Mouse (Mus musculus): ENCODE measurements at regions not wholly inside any gene's neighbourhood (a gene's known extent, or its start where the extent isn't known, plus 50 kb on each side); places are given as distances from the start of the nearest gene placed in this dataset.

- no peaks in the 10 kb centered on the region for H3K4me1 ChIP-seq
- no peaks in the 10 kb centered on the region for H3K36me3 ChIP-seq (replicated peaks; ENCODE audit: low read length)
- no peak overlapping the region for H3K4me3 ChIP-seq (replicated peaks)
- H3K9me3 ChIP-seq: peaks cover 9% of the 10 kb centered on the region; the same call in 1 of the 2 replicates
- peaks cover 49% of the 10 kb centered on the region for H3K27me3 ChIP-seq (replicated peaks)
- TF ChIP-seq GATA1 (IDR thresholded peaks at IDR 0.05; ENCODE audit: borderline replicate concordance, low read length): no peak
- no peak for TF ChIP-seq FLI1 (IDR thresholded peaks at IDR 0.05; ENCODE audit: low read length)
Observed at GRCm38 (mm10) chr11:84647104-84647503, 121.8 kb upstream of the Lhx1 start.

GRCm38 (mm10) chr11:84643107-84643372 lies 117.7 kb upstream of the Lhx1 start:
- no peak for TF ChIP-seq FLI1 (IDR thresholded peaks at IDR 0.05; ENCODE audit: low read length)
- no peak overlapping the region for H3K4me3 ChIP-seq (replicated peaks)
- peaks cover 9% of the 10 kb centered on the region; the same call in 1 of the 2 replicates for H3K9me3 ChIP-seq
- no peaks in the 10 kb centered on the region for H3K36me3 ChIP-seq (replicated peaks; ENCODE audit: low read length)
- H3K4me1 ChIP-seq: no peaks in the 10 kb centered on the region
- H3K27me3 ChIP-seq (replicated peaks): peaks cover 77% of the 10 kb centered on the region

- H3K4me3 ChIP-seq (replicated peaks): no peak overlapping the region
Observed at GRCm38 (mm10) chr11:84642300-84643106, 117.2 kb upstream of the Lhx1 start.

GRCm38 (mm10) chr11:84641601-84642000 lies 116.3 kb upstream of the Lhx1 start:
- no peak overlapping the region for H3K4me3 ChIP-seq (replicated peaks)
- H3K36me3 ChIP-seq (replicated peaks; ENCODE audit: low read length): no peaks in the 10 kb centered on the region
- no peaks in the 10 kb centered on the region for H3K4me1 ChIP-seq
- no peaks in the 10 kb centered on the region for H3K9me3 ChIP-seq
- peaks cover 91% of the 10 kb centered on the region for H3K27me3 ChIP-seq (replicated peaks)
- TF ChIP-seq GATA1 (IDR thresholded peaks at IDR 0.05; ENCODE audit: borderline replicate concordance, low read length) (no peak), FLI1 (IDR thresholded peaks at IDR 0.05; ENCODE audit: low read length) (no peak)

More at GRCm38 (mm10) chr11:84642300-84643106, 117.2 kb upstream of the Lhx1 start:
- no peaks in the 10 kb centered on the region for H3K36me3 ChIP-seq (replicated peaks; ENCODE audit: low read length)
- no peaks in the 10 kb centered on the region for H3K4me1 ChIP-seq
- TF ChIP-seq FLI1 (IDR thresholded peaks at IDR 0.05; ENCODE audit: low read length): no peak
- no peak for TF ChIP-seq GATA1 (IDR thresholded peaks at IDR 0.05; ENCODE audit: borderline replicate concordance, low read length)
- peaks cover 82% of the 10 kb centered on the region for H3K27me3 ChIP-seq (replicated peaks)
- peaks cover 5% of the 10 kb centered on the region; the same call in 1 of the 2 replicates for H3K9me3 ChIP-seq

GRCm38 (mm10) chr11:84638353-84638752 lies 113.0 kb upstream of the Lhx1 start:
- TF ChIP-seq GATA1 (IDR thresholded peaks at IDR 0.05; ENCODE audit: borderline replicate concordance, low read length) (no peak), FLI1 (IDR thresholded peaks at IDR 0.05; ENCODE audit: low read length) (no peak)
- Histone ChIP-seq H3K4me1 (no peaks in the 10 kb centered on the region), H3K4me3 (replicated peaks) (no peak overlapping the region), H3K9me3 (no peaks in the 10 kb centered on the region), H3K36me3 (replicated peaks; ENCODE audit: low read length) (no peaks in the 10 kb centered on the region), H3K27me3 (replicated peaks) (peaks cover 88% of the 10 kb centered on the region)

- Histone ChIP-seq H3K36me3 (replicated peaks; ENCODE audit: low read length) (no peaks in the 10 kb centered on the region), H3K4me1 (no peaks in the 10 kb centered on the region), H3K4me3 (replicated peaks) (no peak overlapping the region), H3K27me3 (replicated peaks) (peaks cover 86% of the 10 kb centered on the region), H3K9me3 (no peaks in the 10 kb centered on the region)
- no peak for TF ChIP-seq GATA1 (IDR thresholded peaks at IDR 0.05; ENCODE audit: borderline replicate concordance, low read length)
- TF ChIP-seq FLI1 (IDR thresholded peaks at IDR 0.05; ENCODE audit: low read length): no peak
Observed at GRCm38 (mm10) chr11:84637268-84637667, 111.9 kb upstream of the Lhx1 start.

GRCm38 (mm10) chr11:84634990-84635389 lies 109.7 kb upstream of the Lhx1 start:
- Histone ChIP-seq H3K9me3 (no peaks in the 10 kb centered on the region), H3K36me3 (replicated peaks; ENCODE audit: low read length) (no peaks in the 10 kb centered on the region), H3K4me1 (no peaks in the 10 kb centered on the region), H3K27me3 (replicated peaks) (peaks cover 83% of the 10 kb centered on the region), H3K4me3 (replicated peaks) (no peak overlapping the region)
- TF ChIP-seq GATA1 (IDR thresholded peaks at IDR 0.05; ENCODE audit: borderline replicate concordance, low read length) (no peak), FLI1 (IDR thresholded peaks at IDR 0.05; ENCODE audit: low read length) (no peak)

- Histone ChIP-seq H3K4me1 (no peaks in the 10 kb centered on the region), H3K36me3 (replicated peaks; ENCODE audit: low read length) (no peaks in the 10 kb centered on the region), H3K4me3 (replicated peaks) (no peak overlapping the region), H3K27me3 (replicated peaks) (peaks cover 70% of the 10 kb centered on the region), H3K9me3 (no peaks in the 10 kb centered on the region)
- TF ChIP-seq GATA1 (IDR thresholded peaks at IDR 0.05; ENCODE audit: borderline replicate concordance, low read length): no peak
- no peak for TF ChIP-seq FLI1 (IDR thresholded peaks at IDR 0.05; ENCODE audit: low read length)
Observed at GRCm38 (mm10) chr11:84633300-84633699, 108.0 kb upstream of the Lhx1 start.

GRCm38 (mm10) chr11:84628111-84628510 lies 102.8 kb upstream of the Lhx1 start:
- Histone ChIP-seq H3K4me1 (no peaks in the 10 kb centered on the region), H3K9me3 (no peaks in the 10 kb centered on the region), H3K27me3 (replicated peaks) (peaks cover 70% of the 10 kb centered on the region), H3K36me3 (replicated peaks; ENCODE audit: low read length) (no peaks in the 10 kb centered on the region), H3K4me3 (replicated peaks) (no peak overlapping the region)
- TF ChIP-seq GATA1 (IDR thresholded peaks at IDR 0.05; ENCODE audit: borderline replicate concordance, low read length): no peak
- TF ChIP-seq FLI1 (IDR thresholded peaks at IDR 0.05; ENCODE audit: low read length): no peak

- no peaks in the 10 kb centered on the region for H3K4me1 ChIP-seq
- H3K27me3 ChIP-seq (replicated peaks): peaks cover 70% of the 10 kb centered on the region
- H3K9me3 ChIP-seq: no peaks in the 10 kb centered on the region
- no peaks in the 10 kb centered on the region for H3K36me3 ChIP-seq (replicated peaks; ENCODE audit: low read length)
- no peak overlapping the region for H3K4me3 ChIP-seq (replicated peaks)
- TF ChIP-seq FLI1 (IDR thresholded peaks at IDR 0.05; ENCODE audit: low read length) (no peak), GATA1 (IDR thresholded peaks at IDR 0.05; ENCODE audit: borderline replicate concordance, low read length) (no peak)
Observed at GRCm38 (mm10) chr11:84627685-84628084, 102.3 kb upstream of the Lhx1 start.

All from megakaryocyte, embryonic 14.5 days (primary cell).